Mouse (Mus musculus): ENCODE measurements around the gene Smok3c. TPM values are rescaled to one million over a fixed set of nuclear protein-coding genes. Genes with fewer than 3 reads are reported as not detected.

Smok3c gene
- total and polyA plus RNA-seq, 3 experiments = not detected

DNA sequence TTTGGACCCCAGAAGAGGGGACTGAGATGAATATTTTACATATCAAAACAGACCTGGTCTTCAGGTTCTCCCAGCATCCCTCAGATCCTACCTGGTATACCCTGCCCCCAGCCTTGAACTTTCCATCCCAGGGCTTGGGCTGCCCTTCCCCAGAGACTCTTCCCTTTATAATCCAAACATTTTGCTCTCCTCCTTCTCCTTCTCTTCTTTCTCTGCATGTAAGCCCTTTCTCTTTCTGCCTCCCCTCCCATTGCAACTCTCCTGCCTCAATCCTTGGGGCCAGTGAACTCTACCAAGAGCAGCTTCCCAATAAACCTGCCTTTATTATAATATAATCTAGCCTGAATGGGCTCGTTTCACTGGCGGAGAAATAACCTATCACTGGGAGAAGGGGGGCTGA, 30.9 kb downstream of the Smok3c start:
- H3K79me2 ChIP-seq (ENCODE audit: control insufficient read depth, insufficient read depth, low read length, poor library complexity) = peaks cover 36% of the 10 kb centered on the region
- no peaks in the 10 kb centered on the region for H3K9me3 ChIP-seq (replicated peaks; ENCODE audit: insufficient read depth, low read length)
- H3K27me3 ChIP-seq (ENCODE audit: control insufficient read depth in 1 of 2, insufficient read depth in 2 of 2, low read length in 2 of 2) = peaks cover 0 to 2% of the 10 kb centered on the region in 2 experiments; a peak in 1 of 4 replicates
- H3K27ac ChIP-seq (ENCODE audit: control insufficient read depth, low read depth, low read length) = no peak overlapping the region
- no peak for DNase-seq (ENCODE audit: low read depth, low spot score)
- peaks cover 2 to 4% of the 10 kb centered on the region in 2 experiments; a peak in 3 of 4 replicates for H3K4me1 ChIP-seq (ENCODE audit: control insufficient read depth in 1 of 2, insufficient read depth in 2 of 2, low read length in 2 of 2)
- no peak for TF ChIP-seq MYC (IDR thresholded peaks at IDR 0.05; ENCODE audit: low read depth, low read length)
- no peak for TF ChIP-seq NRF1 (IDR thresholded peaks at IDR 0.05; ENCODE audit: insufficient read depth, low read depth, low read length, poor library complexity, severe bottlenecking)
- no peak for TF ChIP-seq JUND (IDR thresholded peaks at IDR 0.05; ENCODE audit: low read depth, low read length)
- no peak for TF ChIP-seq RAD21 (IDR thresholded peaks at IDR 0.05; ENCODE audit: low read depth, low read length)
- no peak for TF ChIP-seq NELFE (IDR thresholded peaks at IDR 0.05; ENCODE audit: low read depth, low read length)
- TF ChIP-seq MXI1 (IDR thresholded peaks at IDR 0.05; ENCODE audit: low read depth, low read length) = no peak
- no peak for TF ChIP-seq POLR2AphosphoS2 (IDR thresholded peaks at IDR 0.05; ENCODE audit: low read length)
- no peak for TF ChIP-seq CHD1 (IDR thresholded peaks at IDR 0.05; ENCODE audit: low read depth, low read length)
- no peak for TF ChIP-seq ZC3H11A (IDR thresholded peaks at IDR 0.05; ENCODE audit: low read depth, low read length)
- no peak for TF ChIP-seq MAZ (IDR thresholded peaks at IDR 0.05; ENCODE audit: low read depth, low read length)
- no peak for TF ChIP-seq TCF12 (IDR thresholded peaks at IDR 0.05; ENCODE audit: low read depth, low read length)
- TF ChIP-seq MAX (IDR thresholded peaks at IDR 0.05; ENCODE audit: low read length) = no peak
- no peak for TF ChIP-seq USF2 (IDR thresholded peaks at IDR 0.05; ENCODE audit: borderline replicate concordance in 1 of 2, insufficient read depth in 1 of 2, low read depth in 1 of 2, low read length in 2 of 2)
- no peak for TF ChIP-seq HCFC1 (IDR thresholded peaks at IDR 0.05; ENCODE audit: low read depth, low read length)
- no peak for TF ChIP-seq MAFK (IDR thresholded peaks at IDR 0.05; ENCODE audit: borderline replicate concordance, low read depth, low read length)
- no peak for TF ChIP-seq TBP (IDR thresholded peaks at IDR 0.05; ENCODE audit: low read depth, low read length)
- no peak for TF ChIP-seq CHD2 (IDR thresholded peaks at IDR 0.05; ENCODE audit: low read length)
- TF ChIP-seq POLR2A (IDR thresholded peaks at IDR 0.05; ENCODE audit: control insufficient read depth in 1 of 2, insufficient read depth in 1 of 2, low read depth in 1 of 2, low read length in 2 of 2, poor library complexity in 1 of 2) = no peak
- no peak for TF ChIP-seq KAT2A (conservative IDR thresholded peaks at IDR 0.05; ENCODE audit: low read depth, low read length)
- TF ChIP-seq TAL1 (IDR thresholded peaks at IDR 0.05; ENCODE audit: low read length) = no peak
- H3K4me3 ChIP-seq (ENCODE audit: control insufficient read depth in 1 of 2, insufficient read depth in 1 of 2, low read depth in 2 of 2, low read length in 2 of 2) = no peak overlapping the region; a peak in 1 of 4 replicates
- H3K36me3 ChIP-seq (ENCODE audit: control insufficient read depth in 1 of 2, insufficient read depth in 2 of 2, low read length in 2 of 2) = peaks cover 3 to 20% of the 10 kb centered on the region in 2 experiments
- no peak overlapping the region for H3K9ac ChIP-seq (ENCODE audit: control insufficient read depth, low read depth, low read length, poor library complexity, severe bottlenecking)

- peak; percentile 41 for DNase-seq (ENCODE audit: low read depth, low spot score)
- no peak overlapping the region for H3K27ac ChIP-seq (ENCODE audit: control insufficient read depth, low read depth, low read length)
- peaks cover 2 to 4% of the 10 kb centered on the region in 2 experiments; a peak in 3 of 4 replicates for H3K4me1 ChIP-seq (ENCODE audit: control insufficient read depth in 1 of 2, insufficient read depth in 2 of 2, low read length in 2 of 2)
- H3K36me3 ChIP-seq (ENCODE audit: control insufficient read depth in 1 of 2, insufficient read depth in 2 of 2, low read length in 2 of 2) = peaks cover 3 to 20% of the 10 kb centered on the region in 2 experiments
- H3K79me2 ChIP-seq (ENCODE audit: control insufficient read depth, insufficient read depth, low read length, poor library complexity) = peaks cover 42% of the 10 kb centered on the region
- peak overlapping the region; percentile 39 to 53 for H3K4me3 ChIP-seq (ENCODE audit: control insufficient read depth in 1 of 2, insufficient read depth in 1 of 2, low read depth in 2 of 2, low read length in 2 of 2)
- peaks cover 0 to 2% of the 10 kb centered on the region in 2 experiments; a peak in 1 of 4 replicates for H3K27me3 ChIP-seq (ENCODE audit: control insufficient read depth in 1 of 2, insufficient read depth in 2 of 2, low read length in 2 of 2)
- no peaks in the 10 kb centered on the region for H3K9me3 ChIP-seq (replicated peaks; ENCODE audit: insufficient read depth, low read length)
- TF ChIP-seq MEF2A (IDR thresholded peaks at IDR 0.05; ENCODE audit: extremely low read depth, insufficient replicate concordance, low read depth, low read length, poor library complexity, severe bottlenecking) (no peak), TBP (IDR thresholded peaks at IDR 0.05; ENCODE audit: low read depth, low read length) (no peak), POLR2AphosphoS5 (IDR thresholded peaks at IDR 0.05; ENCODE audit: borderline replicate concordance, low read depth, low read length) (no peak), JUND (IDR thresholded peaks at IDR 0.05; ENCODE audit: low read depth, low read length) (no peak), USF1 (IDR thresholded peaks at IDR 0.05; ENCODE audit: low read depth, low read length) (no peak), RCOR1 (IDR thresholded peaks at IDR 0.05; ENCODE audit: low read depth, low read length) (no peak), ZNF384 (IDR thresholded peaks at IDR 0.05; ENCODE audit: low read depth, low read length) (no peak), GABPA (IDR thresholded peaks at IDR 0.05; ENCODE audit: low read depth, low read length) (no peak), UBTF (IDR thresholded peaks at IDR 0.05; ENCODE audit: borderline replicate concordance, insufficient read depth, low read depth, low read length) (no peak), ZKSCAN1 (IDR thresholded peaks at IDR 0.05; ENCODE audit: low read depth, low read length) (no peak), ELF1 (IDR thresholded peaks at IDR 0.05; ENCODE audit: low read depth, low read length) (no peak)
- H3K9ac ChIP-seq (ENCODE audit: control insufficient read depth, low read depth, low read length, poor library complexity, severe bottlenecking) = peak overlapping the region; percentile 59
These were observed 31.5 kb downstream of the Smok3c start for GRCm38 (mm10) chr5:138084507-138084906.
